Mouse (Mus musculus) embryonic facial prominence, embryonic 13.5 days (tissue): ENCODE measurements around the gene Rffl. TPM values are rescaled to one million over a fixed set of nuclear protein-coding genes. Genes with fewer than 3 reads are reported as not detected.

Source experiments
- ATAC-seq: fragments of 200-750 bp; cut with Nextera tagmentation; 2 replicates; pipeline ENCODE4 v1.8.0; 2017; ENCODE audit warnings: low read depth; ENCODE audit not compliant: insufficient number of reproducible peaks, insufficient read depth, low FRiP score, low TSS enrichment
- H3K27ac ChIP-seq: fragments of 300-500 bp; sonication (generic); 2 replicates; pipeline ENCODE4 v1.5.1; 2015; ENCODE audit warnings: moderate library complexity, mild to moderate bottlenecking, inconsistent platforms
- H3K27me3 ChIP-seq: fragments of 300-500 bp; sonication (generic); 2 replicates; pipeline ENCODE4 v1.6.1; 2015; ENCODE audit warnings: mild to moderate bottlenecking, inconsistent platforms
- H3K36me3 ChIP-seq: fragments of 300-500 bp; sonication (generic); 2 replicates; pipeline ENCODE4 v1.6.1; 2015; ENCODE audit warnings: mild to moderate bottlenecking, inconsistent platforms
- H3K4me1 ChIP-seq: fragments of 300-500 bp; sonication (generic); 2 replicates; pipeline ENCODE4 v1.6.1; 2015; ENCODE audit warnings: inconsistent platforms
- H3K4me2 ChIP-seq: fragments of 300-500 bp; sonication (generic); 2 replicates; pipeline ENCODE4 v1.6.1; 2015; ENCODE audit warnings: moderate library complexity, mild to moderate bottlenecking, inconsistent platforms
- H3K4me3 ChIP-seq: fragments of 300-500 bp; sonication (generic); 2 replicates; pipeline ENCODE4 v1.5.1; 2015; ENCODE audit warnings: mild to moderate bottlenecking, inconsistent platforms
- H3K9ac ChIP-seq: fragments of 300-500 bp; sonication (generic); 2 replicates; pipeline ENCODE4 v1.6.1; 2015; ENCODE audit warnings: mild to moderate bottlenecking, inconsistent platforms
- H3K9me3 ChIP-seq: fragments of 300-500 bp; sonication (generic); 2 replicates; pipeline ENCODE4 v1.6.1; 2016; ENCODE audit warnings: inconsistent platforms
- WGBS: fragments of 180-500 bp; shearing (Covaris S2); methylation state at CpG from one replicate; pipeline ENCODE4 v1.1.7; 2015; ENCODE audit warnings: mixed read lengths; 5-methylcytosine and 5-hydroxymethylcytosine counted together
- polyA plus RNA-seq: library from polyadenylated mRNA; unstranded; fragments of >200 nt; fragmentation: Nextera tagmentation; extraction: Ambion mirVana; gene quantifications from 2 replicates; pipeline ENCODE4 v1.2.1, GENCODE M21; 2015

Rffl gene
- polyA plus RNA-seq, 1 experiment from 2014 or later = 10.2 TPM

DNA sequence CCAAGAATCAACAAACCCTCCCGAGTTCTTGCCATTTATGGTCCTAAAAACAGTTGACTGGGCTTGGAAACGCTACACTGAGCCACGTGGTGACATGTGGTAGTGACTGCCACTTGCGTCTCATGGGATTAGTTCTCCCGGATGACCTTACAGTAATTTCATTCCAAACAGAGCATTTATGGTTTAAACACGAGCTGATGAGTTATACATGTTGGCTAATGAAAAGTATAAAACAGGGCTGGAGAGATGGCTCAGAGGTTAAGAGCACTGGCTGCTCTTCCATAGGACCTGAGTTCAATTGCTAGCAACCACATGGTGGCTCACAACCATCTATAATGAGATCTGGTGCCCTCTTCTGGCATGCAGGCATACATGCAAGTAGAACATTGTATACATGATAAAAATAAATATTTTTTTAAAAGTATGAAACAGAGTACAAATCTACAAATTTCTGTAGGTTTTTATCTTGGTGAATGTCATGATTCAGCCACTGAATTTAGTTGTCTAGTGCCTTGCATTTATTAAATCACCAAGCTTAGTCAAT is 108.7 kb downstream of the Rffl start:
- Histone ChIP-seq H3K4me3 (no peak overlapping the region), H3K27me3 (peaks cover 6% of the 10 kb centered on the region), H3K4me2 (no peak overlapping the region), H3K36me3 (no peaks in the 10 kb centered on the region), H3K9me3 (no peaks in the 10 kb centered on the region), H3K4me1 (peaks cover 20% of the 10 kb centered on the region), H3K27ac (no peak overlapping the region), H3K9ac (no peak overlapping the region)
- 81% methylated on average over 6 of the region's 6 CpGs for WGBS
- no peak for ATAC-seq

DNA sequence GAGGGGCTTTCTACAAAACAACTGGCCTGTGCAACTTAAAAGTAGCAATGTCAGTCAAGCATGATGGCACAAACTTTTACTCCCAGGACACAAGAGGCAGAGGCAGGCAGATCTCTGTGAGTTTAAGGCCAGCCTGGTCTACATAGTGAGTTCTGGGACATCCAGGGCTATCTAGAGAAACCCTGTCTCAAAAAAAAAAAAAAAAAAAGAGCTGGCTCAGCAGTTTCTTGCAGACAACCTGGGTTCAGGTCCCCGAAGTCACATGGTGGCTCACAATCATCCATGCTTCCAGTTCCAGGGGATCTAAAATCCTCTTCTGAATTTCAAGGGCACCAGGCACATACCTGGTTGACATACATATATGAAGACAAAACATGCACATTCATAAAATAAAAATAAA is 115.1 kb downstream of the Rffl start:
- no peaks in the 10 kb centered on the region for H3K4me1 ChIP-seq
- WGBS = 82% methylated on average over 1 of the region's 1 CpGs
- no peak overlapping the region for H3K9ac ChIP-seq
- no peak overlapping the region for H3K27ac ChIP-seq
- ATAC-seq = no peak
- no peaks in the 10 kb centered on the region for H3K36me3 ChIP-seq
- H3K9me3 ChIP-seq = no peaks in the 10 kb centered on the region
- no peak overlapping the region for H3K4me3 ChIP-seq
- no peak overlapping the region for H3K4me2 ChIP-seq
- peaks cover 6% of the 10 kb centered on the region for H3K27me3 ChIP-seq

Other genes starting within 250 kb of the Rffl start
- gene Cct6b, start 106.9 kb downstream of the Rffl start, polyA plus RNA-seq = 0.29 and 0.52 TPM in 2 replicates
- 42.0 and 42.7 TPM in 2 replicates for gene Zfp830, start 106.9 kb downstream of the Rffl start, polyA plus RNA-seq
- gene Lig3, start 90.1 kb downstream of the Rffl start, polyA plus RNA-seq = 33.9 and 34.7 TPM in 2 replicates
- gene Rad51d, start 19.4 kb upstream of the Rffl start, polyA plus RNA-seq = 11.7 and 12.9 TPM in 2 replicates
- 0.15 and 0.32 TPM in 2 replicates for gene Fndc8, start 20.9 kb upstream of the Rffl start, polyA plus RNA-seq
- gene Nle1, start 37.2 kb upstream of the Rffl start, polyA plus RNA-seq = 33.6 and 36.1 TPM in 2 replicates
- 5.7 and 8.6 TPM in 2 replicates for gene Unc45b, start 39.3 kb upstream of the Rffl start, polyA plus RNA-seq
- 0.94 and 1.8 TPM in 2 replicates for gene Slfn5, start 80.1 kb upstream of the Rffl start, polyA plus RNA-seq
- 17.4 TPM in 2 replicates for gene Slfn9, start 120.6 kb upstream of the Rffl start, polyA plus RNA-seq
- gene Slfn8, start 149.6 kb upstream of the Rffl start, polyA plus RNA-seq = 0.62 and 0.74 TPM in 2 replicates
- 3.3 and 4.8 TPM in 2 replicates for gene Slfn2, start 193.9 kb upstream of the Rffl start, polyA plus RNA-seq
- 0.14 TPM in 1 of 2 replicates, not detected in the other for gene Slfn1, start 245.6 kb upstream of the Rffl start, polyA plus RNA-seq